Mouse (Mus musculus) cerebellum, adult 8-10 months (tissue): ENCODE data around the gene Psmd2.
"Not testable (repeated sequence)": the region's sequence is repeated elsewhere in the genome, so short reads cannot be mapped to it uniquely, and the experiment has no call there.

Experiments used
- DNase-seq: peaks from one replicate; pipeline ENCODE4 v3.0.0; 2022

Psmd2 gene

GRCm38 (mm10) chr16:20668013-20668412 lies 16.6 kb downstream of the Psmd2 start, which contains the start of gene Eif4g1:
TSS of gene Eif4g1 (plus strand) at chr16:20668313.
- not testable (repeated sequence) for DNase-seq

- DNase-seq: no peak
These were observed 18.8 kb downstream of the Psmd2 start for GRCm38 (mm10) chr16:20670291-20670690.

- DNase-seq: no peak
These were observed 20.4 kb downstream of the Psmd2 start for GRCm38 (mm10) chr16:20671886-20672285.

- DNase-seq: peak; percentile 94
These were observed 21.0 kb downstream of the Psmd2 start for GRCm38 (mm10) chr16:20672500-20672902.

GRCm38 (mm10) chr16:20672965-20673705 lies 21.7 kb downstream of the Psmd2 start:
- DNase-seq: peak; percentile 50

GRCm38 (mm10) chr16:20673706-20674303 lies 22.4 kb downstream of the Psmd2 start:
- DNase-seq: peak; percentile 30

- DNase-seq: no peak
These were observed 23.8 kb downstream of the Psmd2 start for GRCm38 (mm10) chr16:20675213-20675612.

GRCm38 (mm10) chr16:20676702-20677101 lies 25.2 kb downstream of the Psmd2 start:
- no peak for DNase-seq

- no peak for DNase-seq
These were observed 25.9 kb downstream of the Psmd2 start for GRCm38 (mm10) chr16:20677380-20677779.

GRCm38 (mm10) chr16:20677974-20678675 lies 26.7 kb downstream of the Psmd2 start:
- peak; percentile 74 for DNase-seq

- DNase-seq: no peak
These were observed 39.3 kb downstream of the Psmd2 start for GRCm38 (mm10) chr16:20690774-20691173.

GRCm38 (mm10) chr16:20691617-20692016 lies 40.2 kb downstream of the Psmd2 start:
- no peak for DNase-seq

GRCm38 (mm10) chr16:20692241-20692965 lies 41.0 kb downstream of the Psmd2 start:
- DNase-seq: no peak

- peak; percentile 89 for DNase-seq
These were observed 41.8 kb downstream of the Psmd2 start, which contains the start of gene Fam131a for GRCm38 (mm10) chr16:20693111-20693701. TSS of gene Fam131a (plus strand) at chr16:20693241.

GRCm38 (mm10) chr16:20694781-20695180 lies 43.3 kb downstream of the Psmd2 start:
- DNase-seq: peak; percentile 55

- DNase-seq: peak; percentile 87
These were observed 44.3 kb downstream of the Psmd2 start for GRCm38 (mm10) chr16:20695622-20696323.

- no peak for DNase-seq
These were observed 47.8 kb downstream of the Psmd2 start for GRCm38 (mm10) chr16:20699266-20699665.

GRCm38 (mm10) chr16:20700036-20700435 lies 48.6 kb downstream of the Psmd2 start:
- DNase-seq: peak; percentile 57

GRCm38 (mm10) chr16:20701316-20701715 lies 49.9 kb downstream of the Psmd2 start:
- no peak for DNase-seq

GRCm38 (mm10) chr16:20701729-20702521 lies 50.5 kb downstream of the Psmd2 start:
- DNase-seq: no peak

GRCm38 (mm10) chr16:20702522-20702893 lies 51.1 kb downstream of the Psmd2 start:
- peak; percentile 53 for DNase-seq
